Mouse (Mus musculus) limb, embryonic 15.5 days (tissue): Measurements from ENCODE around the gene Olfr1258. TPM values are rescaled to one million over a fixed set of nuclear protein-coding genes. Genes with fewer than 3 reads are reported as not detected.
"Not testable (repeated sequence)": the region's sequence is repeated elsewhere in the genome, so short reads cannot be mapped to it uniquely, and the experiment has no call there.

Source experiments
- ATAC-seq: fragments of 200-750 bp; cut with Nextera tagmentation; 2 replicates; pipeline ENCODE4 v1.8.0; 2017; ENCODE audit warnings: low read depth, moderate TSS enrichment; ENCODE audit not compliant: insufficient number of reproducible peaks, low FRiP score, low TSS enrichment
- H3K27ac ChIP-seq: fragments of 300-500 bp; sonication (generic); 2 replicates; pipeline ENCODE4 v1.5.1; 2015; ENCODE audit warnings: moderate library complexity, mild to moderate bottlenecking, inconsistent platforms
- H3K27me3 ChIP-seq: fragments of 300-500 bp; sonication (generic); 2 replicates; pipeline ENCODE4 v1.6.1; 2015; ENCODE audit warnings: inconsistent platforms
- H3K36me3 ChIP-seq: fragments of 300-500 bp; sonication (generic); 2 replicates; pipeline ENCODE4 v1.6.1; 2015; ENCODE audit warnings: inconsistent platforms
- H3K4me1 ChIP-seq: fragments of 300-500 bp; sonication (generic); 2 replicates; pipeline ENCODE4 v1.6.1; 2015; ENCODE audit warnings: inconsistent platforms
- H3K4me2 ChIP-seq: fragments of 300-500 bp; sonication (generic); 2 replicates; pipeline ENCODE4 v1.6.1; 2015; ENCODE audit warnings: mild to moderate bottlenecking, inconsistent platforms
- H3K4me3 ChIP-seq: fragments of 300-500 bp; sonication (generic); 2 replicates; pipeline ENCODE4 v1.5.1; 2015; ENCODE audit warnings: mild to moderate bottlenecking, inconsistent platforms
- H3K9ac ChIP-seq: fragments of 300-500 bp; sonication (generic); 2 replicates; pipeline ENCODE4 v1.6.1; 2015; ENCODE audit warnings: inconsistent platforms
- H3K9me3 ChIP-seq: fragments of 300-500 bp; sonication (generic); 2 replicates; pipeline ENCODE4 v1.6.1; 2016; ENCODE audit warnings: inconsistent platforms
- WGBS: fragments of 180-500 bp; shearing (Covaris S2); methylation state at CpG from one replicate; pipeline ENCODE4 v1.1.7; 2015; 5-methylcytosine and 5-hydroxymethylcytosine counted together
- polyA plus RNA-seq: library from polyadenylated mRNA; unstranded; fragments of >200 nt; fragmentation: Nextera tagmentation; extraction: Ambion mirVana; gene quantifications from 2 replicates; pipeline ENCODE4 v1.2.1, GENCODE M21; 2015

Olfr1258 gene
- polyA plus RNA-seq, result not detected in 2 replicates

DNA sequence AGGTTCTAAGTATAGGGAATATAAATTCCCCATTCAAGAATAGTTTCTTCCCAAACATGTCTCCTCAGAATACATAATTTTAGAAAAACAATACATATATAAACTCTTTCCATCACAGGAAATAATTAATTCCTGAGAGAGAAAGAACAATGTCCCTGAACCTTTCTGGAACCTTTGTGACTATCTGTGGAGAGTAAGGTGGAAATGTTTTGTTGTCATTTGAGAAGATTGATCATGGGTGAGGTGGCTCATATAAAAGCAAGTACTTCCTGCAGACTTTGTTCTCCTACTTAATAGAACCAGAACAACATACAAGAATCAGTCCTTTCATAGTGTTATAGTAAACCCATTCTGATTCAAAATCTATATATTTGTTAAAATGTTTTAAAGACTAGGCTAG is at the start of gene Olfr1258:
Olfr1258 (plus strand) TSS at position 301 of the 400 bp plus-strand sequence.
- H3K36me3 ChIP-seq, result no peaks in the 10 kb centered on the region
- H3K9me3 ChIP-seq, result no peaks in the 10 kb centered on the region
- no peaks in the 10 kb centered on the region for H3K4me1 ChIP-seq
- no peaks in the 10 kb centered on the region for H3K27me3 ChIP-seq
- ATAC-seq, result no peak
- no peak within 1 kb of the TSS for H3K4me3 ChIP-seq
- no peak within 1 kb of the TSS for H3K4me2 ChIP-seq
- no peak within 1 kb of the TSS for H3K27ac ChIP-seq
- H3K9ac ChIP-seq, result no peak within 1 kb of the TSS

DNA sequence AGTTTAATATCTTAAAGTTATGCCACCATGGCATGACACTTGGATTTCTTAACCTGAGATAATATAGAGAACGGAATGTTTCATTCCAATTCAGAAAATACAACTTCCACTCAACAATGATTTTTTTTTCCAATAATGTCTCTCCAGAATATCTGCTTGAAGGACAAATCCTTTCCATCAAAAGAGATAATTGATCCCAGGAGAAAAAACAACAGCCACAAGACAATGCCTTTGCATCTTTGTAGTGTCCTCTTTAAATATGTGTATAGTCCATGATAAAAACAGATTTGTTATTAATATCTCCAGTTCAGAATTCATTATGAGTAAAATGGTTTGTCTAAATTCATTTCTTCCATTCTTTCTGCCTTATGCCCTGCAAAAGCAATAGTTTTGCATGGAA is 49.0 kb upstream of the Olfr1258 start, which contains the start of gene Olfr1257:
Olfr1257 (plus strand) TSS at position 301 of the 400 bp plus-strand sequence.
- Histone ChIP-seq H3K4me3 (no peak within 1 kb of the TSS), H3K9ac (no peak within 1 kb of the TSS), H3K36me3 (no peaks in the 10 kb centered on the region), H3K27ac (no peak within 1 kb of the TSS), H3K4me2 (no peak within 1 kb of the TSS), H3K27me3 (no peaks in the 10 kb centered on the region), H3K4me1 (no peaks in the 10 kb centered on the region), H3K9me3 (no peaks in the 10 kb centered on the region)
- no peak for ATAC-seq
- 83% methylated on average over 1 of the region's 1 CpGs for WGBS

GRCm38 (mm10) chr2:89912616-89913015 is 14.5 kb upstream of the Olfr1258 start:
- not testable (repeated sequence) for H3K4me1 ChIP-seq, H3K4me3 ChIP-seq, H3K36me3 ChIP-seq, H3K9me3 ChIP-seq, H3K27me3 ChIP-seq, H3K27ac ChIP-seq, H3K9ac ChIP-seq, ATAC-seq, H3K4me2 ChIP-seq
- WGBS, result 87% methylated on average over 9 of the region's 9 CpGs

DNA sequence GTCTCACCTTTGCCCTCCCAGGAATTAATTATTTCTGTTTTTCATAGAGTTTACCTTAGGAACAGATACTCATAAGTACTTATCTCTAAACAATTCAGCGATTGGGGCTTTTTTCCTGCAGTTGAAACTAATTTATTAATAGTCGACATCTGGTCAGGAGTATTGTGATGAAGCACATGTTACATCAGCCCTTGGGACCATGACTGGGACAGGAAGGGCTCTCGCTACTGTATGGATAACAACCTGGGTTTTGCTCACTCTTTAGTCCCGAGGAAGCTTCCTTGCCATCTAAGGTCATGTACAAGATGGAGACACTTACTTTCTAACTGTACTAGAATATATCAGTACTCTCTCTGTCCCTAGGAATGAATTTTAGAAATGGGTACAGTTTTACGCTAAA is 21.5 kb downstream of the Olfr1258 start, which contains the start of gene Olfr1259:
Olfr1259 (minus strand) TSS at position 101 of the 400 bp plus-strand sequence.
- WGBS, result 84% methylated on average over 5 of the region's 5 CpGs
- H3K4me3 ChIP-seq, result no peak within 1 kb of the TSS
- H3K27ac ChIP-seq, result no peak within 1 kb of the TSS
- no peak within 1 kb of the TSS for H3K9ac ChIP-seq
- no peaks in the 10 kb centered on the region for H3K9me3 ChIP-seq
- H3K4me1 ChIP-seq, result no peaks in the 10 kb centered on the region
- no peak for ATAC-seq
- no peaks in the 10 kb centered on the region for H3K27me3 ChIP-seq
- H3K4me2 ChIP-seq, result no peak within 1 kb of the TSS
- no peaks in the 10 kb centered on the region for H3K36me3 ChIP-seq

- WGBS, result 31% methylated on average over 2 of the region's 2 CpGs
- H3K27ac ChIP-seq, result no peak within 1 kb of the TSS
These were observed 47.1 kb downstream of the Olfr1258 start, which contains the start of gene Olfr1260 for GRCm38 (mm10) chr2:89974184-89974583. Olfr1260 (plus strand) TSS chr2:89974340.

GRCm38 (mm10) chr2:89977709-89978108 is 50.6 kb downstream of the Olfr1258 start:
- Histone ChIP-seq H3K4me2 (no peak overlapping the region), H3K9ac (no peak overlapping the region), H3K36me3 (no peaks in the 10 kb centered on the region), H3K9me3 (no peaks in the 10 kb centered on the region), H3K27me3 (no peaks in the 10 kb centered on the region), H3K4me1 (no peaks in the 10 kb centered on the region), H3K4me3 (no peak overlapping the region), H3K27ac (no peak overlapping the region)
- WGBS, result 83% methylated on average over 2 of the region's 2 CpGs
- ATAC-seq, result no peak

More at GRCm38 (mm10) chr2:89974184-89974583, 47.1 kb downstream of the Olfr1258 start, which contains the start of gene Olfr1260:
- Histone ChIP-seq H3K9ac (no peak within 1 kb of the TSS), H3K4me1 (no peaks in the 10 kb centered on the region), H3K4me2 (no peak within 1 kb of the TSS), H3K4me3 (no peak within 1 kb of the TSS), H3K9me3 (no peaks in the 10 kb centered on the region), H3K27me3 (no peaks in the 10 kb centered on the region), H3K36me3 (no peaks in the 10 kb centered on the region)
- ATAC-seq, result no peak

Other genes with a start within 250 kb of the Olfr1258 start
- not detected in 2 replicates for gene Olfr1252, start 202.3 kb upstream of the Olfr1258 start, polyA plus RNA-seq
- not detected in 2 replicates for gene Olfr1253, start 170.2 kb upstream of the Olfr1258 start, polyA plus RNA-seq
- not detected in 2 replicates for gene Olfr1254, start 133.7 kb upstream of the Olfr1258 start, polyA plus RNA-seq
- not detected in 2 replicates for gene Olfr1255, start 115.3 kb upstream of the Olfr1258 start, polyA plus RNA-seq
- not detected in 2 replicates for gene Olfr1256, start 85.8 kb upstream of the Olfr1258 start, polyA plus RNA-seq
- not detected in 2 replicates for gene Olfr48, start 79.1 kb upstream of the Olfr1258 start, polyA plus RNA-seq
- not detected in 2 replicates for gene Olfr1257, start 48.9 kb upstream of the Olfr1258 start, polyA plus RNA-seq
- not detected in 2 replicates for gene Olfr1259, start 21.4 kb downstream of the Olfr1258 start, polyA plus RNA-seq
- gene Olfr1260, start 47.0 kb downstream of the Olfr1258 start, polyA plus RNA-seq, result not detected in 2 replicates
- gene Olfr1261, start 63.9 kb downstream of the Olfr1258 start, polyA plus RNA-seq, result not detected in 2 replicates
- not detected in 2 replicates for gene Olfr1262, start 72.8 kb downstream of the Olfr1258 start, polyA plus RNA-seq
- not detected in 2 replicates for gene Olfr1263, start 84.8 kb downstream of the Olfr1258 start, polyA plus RNA-seq
- not detected in 2 replicates for gene Olfr1264, start 98.3 kb downstream of the Olfr1258 start, polyA plus RNA-seq
- gene Olfr1265, start 108.0 kb downstream of the Olfr1258 start, polyA plus RNA-seq, result not detected in 2 replicates
- gene Olfr140, start 136.3 kb downstream of the Olfr1258 start, polyA plus RNA-seq, result not detected in 2 replicates
- not detected in 2 replicates for gene Olfr1269, start 194.1 kb downstream of the Olfr1258 start, polyA plus RNA-seq
- gene Olfr32, start 215.0 kb downstream of the Olfr1258 start, polyA plus RNA-seq, result not detected in 2 replicates
- gene Olfr1270, start 225.8 kb downstream of the Olfr1258 start, polyA plus RNA-seq, result not detected in 2 replicates